Mouse (Mus musculus): ENCODE data around the gene Mucl1. TPM values are rescaled to one million over a fixed set of nuclear protein-coding genes. Genes with fewer than 3 reads are reported as not detected.
A peak's percentile ranks its signal among the peaks of the same experiment; 100 is the strongest.
"Not testable (repeated sequence)": the region's sequence is repeated elsewhere in the genome, so short reads cannot be mapped to it uniquely, and the experiment has no call there.

The Mucl1 gene
- not detected in 2 replicates for polyA plus RNA-seq (2011; ENCODE audit: insufficient read length, low read depth, missing spikeins)

GRCm38 (mm10) chr15:103755369-103755768 lies at the start of gene Mucl1:
Mucl1 (minus strand) TSS chr15:103755469.
- Histone ChIP-seq H3K4me1 (ENCODE audit: control insufficient read depth, insufficient read depth, low read length) (no peaks in the 10 kb centered on the region), H3K27ac (ENCODE audit: insufficient read depth, low read length) (no peak within 1 kb of the TSS), H3K4me3 (ENCODE audit: insufficient read depth, low read length) (no peak within 1 kb of the TSS)
- TF ChIP-seq CTCF (IDR thresholded peaks at IDR 0.05; ENCODE audit: borderline replicate concordance, insufficient read depth, low read length) (no peak), POLR2A (IDR thresholded peaks at IDR 0.05; ENCODE audit: low read depth, low read length) (no peak)

DNA sequence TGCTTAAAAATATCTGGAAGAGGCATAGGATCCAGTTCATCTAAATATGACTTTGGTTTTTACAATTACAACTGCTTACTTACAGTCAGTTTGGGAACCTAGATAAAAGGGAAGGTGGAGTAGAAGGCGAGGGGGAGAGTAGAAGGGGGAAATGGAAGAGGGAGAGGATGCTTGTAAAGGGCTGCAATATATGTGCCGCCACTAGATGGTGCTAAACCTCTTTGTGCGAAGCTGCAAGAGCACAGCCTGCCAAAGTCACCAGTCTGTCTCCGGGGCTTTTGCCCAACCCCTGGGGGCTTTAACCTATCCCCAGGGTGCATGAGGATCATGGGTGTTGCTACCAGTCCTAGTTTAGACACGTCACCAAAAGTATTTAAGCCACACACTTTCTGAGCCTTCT lies 11.6 kb upstream of the Mucl1 start:
- H3K27ac ChIP-seq (ENCODE audit: insufficient read depth, low read length); H3K4me1 ChIP-seq (ENCODE audit: control insufficient read depth, insufficient read depth, low read length); H3K4me3 ChIP-seq (ENCODE audit: insufficient read depth, low read length): not testable (repeated sequence)
- TF ChIP-seq CTCF (IDR thresholded peaks at IDR 0.05; ENCODE audit: borderline replicate concordance, insufficient read depth, low read length) = peak; percentile 50; the same call in 1 of the 2 replicates

DNA sequence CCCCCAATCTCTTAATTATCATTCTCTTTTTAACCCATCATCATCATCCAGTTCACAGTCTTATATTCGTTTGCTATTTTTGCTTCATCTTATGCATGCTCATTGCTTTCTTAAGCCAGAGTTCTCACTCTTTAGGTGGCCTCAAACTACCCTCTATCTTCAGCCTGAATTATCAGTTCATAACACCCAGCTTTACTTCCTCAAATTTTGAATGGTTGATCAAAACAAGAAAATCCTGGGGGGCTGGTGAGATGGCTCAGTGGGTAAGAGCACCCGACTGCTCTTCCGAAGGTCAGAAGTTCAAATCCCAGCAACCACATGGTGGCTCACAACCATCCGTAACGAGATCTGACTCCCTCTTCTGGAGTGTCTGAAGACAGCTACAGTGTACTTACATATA lies 38.4 kb downstream of the Mucl1 start:
- H3K4me1 ChIP-seq (ENCODE audit: control insufficient read depth, insufficient read depth, low read length); H3K27ac ChIP-seq (ENCODE audit: insufficient read depth, low read length); H3K4me3 ChIP-seq (ENCODE audit: insufficient read depth, low read length): not testable (repeated sequence)

Other genes with a start within 250 kb of the Mucl1 start
- 2.0 and 2.1 TPM in 2 replicates for gene Ppp1r1a, start 217.5 kb downstream of the Mucl1 start, polyA plus RNA-seq (2011; ENCODE audit: insufficient read length, low read depth, missing spikeins)
- not detected in 2 replicates for gene Glycam1, start 190.4 kb downstream of the Mucl1 start, polyA plus RNA-seq (2011; ENCODE audit: insufficient read length, low read depth, missing spikeins)
- gene Mucl2, start 143.8 kb upstream of the Mucl1 start, polyA plus RNA-seq (2011; ENCODE audit: insufficient read length, low read depth, missing spikeins) = not detected in 2 replicates